Mouse (Mus musculus) lung, embryonic 14.5 days (tissue): ENCODE results near the gene F2rl2. TPM values are rescaled to one million over a fixed set of nuclear protein-coding genes. Genes with fewer than 3 reads are reported as not detected.

Experiments used
- ATAC-seq: fragments of 200-750 bp; cut with Nextera tagmentation; 2 replicates; pipeline ENCODE4 v1.8.0; 2017; ENCODE audit warnings: mild to moderate bottlenecking, moderate TSS enrichment, moderate library complexity; ENCODE audit not compliant: insufficient read depth
- DNase-seq: peaks from one replicate; pipeline ENCODE4 v3.0.0-alpha.2; 2015
- H3K27ac ChIP-seq: fragments of 300-500 bp; sonication (generic); 2 replicates; pipeline ENCODE4 v1.5.1; 2014; ENCODE audit warnings: low read depth, mild to moderate bottlenecking, moderate library complexity
- H3K27me3 ChIP-seq: fragments of 300-500 bp; sonication (generic); 2 replicates; pipeline ENCODE4 v1.6.1; 2014; ENCODE audit warnings: low read length, control low read depth; ENCODE audit not compliant: insufficient read depth
- H3K36me3 ChIP-seq: fragments of 300-500 bp; sonication (generic); 2 replicates; pipeline ENCODE4 v1.6.1; 2014; ENCODE audit warnings: control low read depth; ENCODE audit not compliant: insufficient read depth
- H3K4me1 ChIP-seq: fragments of 300-500 bp; sonication (generic); 2 replicates; pipeline ENCODE4 v1.6.1; 2014; ENCODE audit warnings: antibody characterized with exemption, control low read depth; ENCODE audit not compliant: insufficient read depth
- H3K4me2 ChIP-seq: fragments of 300-500 bp; sonication (generic); 2 replicates; pipeline ENCODE4 v1.6.1; 2014; ENCODE audit warnings: mild to moderate bottlenecking
- H3K4me3 ChIP-seq: fragments of 300-500 bp; sonication (generic); 2 replicates; pipeline ENCODE4 v1.5.1; 2014; ENCODE audit warnings: low read depth, low read length
- H3K9ac ChIP-seq: fragments of 300-500 bp; sonication (generic); 2 replicates; pipeline ENCODE4 v1.6.1; 2014
- H3K9me3 ChIP-seq: fragments of 300-500 bp; sonication (generic); 2 replicates; pipeline ENCODE4 v1.6.1; 2016; ENCODE audit warnings: low read depth, low read length, control low read depth
- CTCF ChIP-seq: IDR thresholded peaks from 2 replicates; pipeline ENCODE4 v1.5.1; 2016; ENCODE audit warnings: antibody characterized with exemption, low read depth
- WGBS: fragments of 180-500 bp; shearing (Covaris S2); extraction: QIAGEN DNeasy Blood & Tissue Kit; methylation state at CpG from one replicate; pipeline ENCODE4 v1.1.7; 2014; 5-methylcytosine and 5-hydroxymethylcytosine counted together
- polyA plus RNA-seq: library from polyadenylated mRNA; unstranded; fragments of >200 nt; fragmentation: Nextera tagmentation; extraction: Ambion mirVana; gene quantifications from 2 replicates; pipeline ENCODE4 v1.2.1, GENCODE M21; 2014

F2rl2 gene
- polyA plus RNA-seq, 1 experiment from 2014 or later = 1.3 TPM

GRCm38 (mm10) chr13:95730491-95730890, 33.8 kb downstream of the F2rl2 start:
- H3K9me3 ChIP-seq = no peaks in the 10 kb centered on the region
- no peak overlapping the region for H3K9ac ChIP-seq
- ATAC-seq (no peak), DNase-seq (no peak)
- H3K4me3 ChIP-seq = no peak overlapping the region
- 89% methylated on average over 4 of the region's 4 CpGs for WGBS
- H3K4me2 ChIP-seq = no peak overlapping the region
- H3K4me1 ChIP-seq = no peaks in the 10 kb centered on the region
- H3K27ac ChIP-seq = no peak overlapping the region
- no peak for TF ChIP-seq CTCF
- no peaks in the 10 kb centered on the region for H3K27me3 ChIP-seq
- H3K36me3 ChIP-seq = no peaks in the 10 kb centered on the region; the same call in 1 of the 2 replicates

- H3K4me1 ChIP-seq = peaks cover 15% of the 10 kb centered on the region
- peak; percentile 67 for DNase-seq
- no peaks in the 10 kb centered on the region for H3K36me3 ChIP-seq
- no peak overlapping the region for H3K4me2 ChIP-seq
- ATAC-seq = no peak
- WGBS = 59% methylated on average over 5 of the region's 5 CpGs
- H3K4me3 ChIP-seq = no peak overlapping the region
- no peak overlapping the region for H3K9ac ChIP-seq
- no peaks in the 10 kb centered on the region for H3K9me3 ChIP-seq
- H3K27me3 ChIP-seq = no peaks in the 10 kb centered on the region
- H3K27ac ChIP-seq = no peak overlapping the region
- peak; percentile 61 for TF ChIP-seq CTCF
These were observed 43.0 kb downstream of the F2rl2 start for GRCm38 (mm10) chr13:95739651-95740050.

GRCm38 (mm10) chr13:95741813-95742689, 45.4 kb downstream of the F2rl2 start:
- Histone ChIP-seq H3K4me1 (peaks cover 28% of the 10 kb centered on the region), H3K27me3 (no peaks in the 10 kb centered on the region), H3K9ac (no peak overlapping the region), H3K9me3 (no peaks in the 10 kb centered on the region), H3K27ac (0 out of 2 replicates have a peak overlapping the region, but pooled peaks have one; percentile 48), H3K4me3 (no peak overlapping the region), H3K36me3 (no peaks in the 10 kb centered on the region), H3K4me2 (no peak overlapping the region)
- no peak for TF ChIP-seq CTCF
- ATAC-seq = no peak
- no peak for DNase-seq
- 77% methylated on average over 11 of the region's 11 CpGs for WGBS

- Histone ChIP-seq H3K27me3 (no peaks in the 10 kb centered on the region), H3K9me3 (no peaks in the 10 kb centered on the region), H3K4me3 (no peak overlapping the region), H3K4me2 (no peak overlapping the region), H3K27ac (peak overlapping the region; percentile 48; the same call in 1 of the 2 replicates), H3K36me3 (no peaks in the 10 kb centered on the region), H3K9ac (no peak overlapping the region), H3K4me1 (peaks cover 31% of the 10 kb centered on the region)
- no peak for TF ChIP-seq CTCF
- DNase-seq (peak; percentile 83), ATAC-seq (peak; percentile 69)
- WGBS = 33% methylated on average over 9 of the region's 9 CpGs
These were observed 46.3 kb downstream of the F2rl2 start for GRCm38 (mm10) chr13:95742881-95743466.

- no peaks in the 10 kb centered on the region for H3K36me3 ChIP-seq
- peak; percentile 95 for DNase-seq
- H3K4me1 ChIP-seq = peaks cover 31% of the 10 kb centered on the region
- peak overlapping the region; percentile 61; the same call in 1 of the 2 replicates for H3K27ac ChIP-seq
- no peak for TF ChIP-seq CTCF
- no peaks in the 10 kb centered on the region for H3K9me3 ChIP-seq
- no peak overlapping the region for H3K9ac ChIP-seq
- H3K4me2 ChIP-seq = no peak overlapping the region
- no peaks in the 10 kb centered on the region for H3K27me3 ChIP-seq
- H3K4me3 ChIP-seq = no peak overlapping the region
- WGBS = 32% methylated on average over 4 of the region's 4 CpGs
- peak; percentile 63 for ATAC-seq
These were observed 48.8 kb downstream of the F2rl2 start for GRCm38 (mm10) chr13:95745451-95745850.

- Histone ChIP-seq H3K36me3 (no peaks in the 10 kb centered on the region), H3K4me3 (no peak overlapping the region), H3K9ac (no peak overlapping the region), H3K27ac (peak overlapping the region; percentile 61; the same call in 1 of the 2 replicates), H3K9me3 (no peaks in the 10 kb centered on the region), H3K4me2 (peak overlapping the region; percentile 15; the same call in 1 of the 2 replicates), H3K4me1 (peaks cover 31% of the 10 kb centered on the region), H3K27me3 (no peaks in the 10 kb centered on the region)
- peak; percentile 80 for TF ChIP-seq CTCF
- WGBS = 7% methylated on average over 6 of the region's 6 CpGs
- DNase-seq (peak; percentile 77), ATAC-seq (0 out of 2 replicates have a peak, but pooled peaks have one; percentile 38)
These were observed 49.9 kb downstream of the F2rl2 start for GRCm38 (mm10) chr13:95746509-95746908.

GRCm38 (mm10) chr13:95747101-95747500, 50.4 kb downstream of the F2rl2 start:
- H3K27ac ChIP-seq = no peak overlapping the region
- H3K9ac ChIP-seq = no peak overlapping the region
- no peak for TF ChIP-seq CTCF
- peak; percentile 23 for DNase-seq
- no peaks in the 10 kb centered on the region for H3K9me3 ChIP-seq
- no peak overlapping the region for H3K4me2 ChIP-seq
- WGBS = 63% methylated on average over 7 of the region's 7 CpGs
- no peaks in the 10 kb centered on the region for H3K27me3 ChIP-seq
- no peak overlapping the region for H3K4me3 ChIP-seq
- H3K36me3 ChIP-seq = no peaks in the 10 kb centered on the region
- H3K4me1 ChIP-seq = peaks cover 31% of the 10 kb centered on the region
- no peak for ATAC-seq
